Mouse (Mus musculus): ENCODE measurements around the gene Spem2.

Spem2 gene

DNA sequence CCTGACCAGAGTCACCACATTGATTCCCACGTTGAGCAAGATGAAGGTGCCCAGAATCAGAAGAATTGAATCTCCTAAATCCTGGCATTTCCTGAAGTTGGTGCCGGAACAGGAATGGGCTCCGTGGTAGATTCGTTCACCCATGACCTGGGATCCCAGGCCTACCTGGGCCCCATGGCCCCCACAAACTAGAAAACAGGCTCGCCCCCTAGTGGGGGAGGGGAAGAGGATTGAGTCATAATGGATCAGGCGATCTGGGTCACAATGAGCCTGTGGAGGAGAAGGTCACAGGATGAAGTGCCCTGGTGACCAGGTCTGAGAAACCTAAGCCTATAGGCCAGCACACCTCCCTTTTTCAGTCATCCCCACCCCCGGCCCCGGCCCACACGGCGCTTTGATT is 3.1 kb downstream of the Spem2 start, which contains the start of gene Gm39566:
Gm39566 (minus strand) TSS at position 144 of the 400 bp plus-strand sequence.
- ChIA-PET POLR2A (interaction anchor here in 2 of 4 experiments (0.7 to 5.4 kb wide), 16 partner anchors 8 to 56 kb away, joined by 3 to 54 read pairs (median 6); partner anchors contain the start of genes Nlgn2 (in 2 of the 2), Tmem102 (in 2 of the 2), Tmem256 (in 2 of the 2) and Fgf11 (in 1 of the 2)), CTCF (interaction anchor here in 2 of 4 experiments (0.8 to 1.9 kb wide), 5 partner anchors 10 to 96 kb away, joined by 3 to 8 read pairs (median 4); partner anchors contain the start of genes Tmem102 (in 1 of the 2) and Tmem95 (in 1 of the 2))

DNA sequence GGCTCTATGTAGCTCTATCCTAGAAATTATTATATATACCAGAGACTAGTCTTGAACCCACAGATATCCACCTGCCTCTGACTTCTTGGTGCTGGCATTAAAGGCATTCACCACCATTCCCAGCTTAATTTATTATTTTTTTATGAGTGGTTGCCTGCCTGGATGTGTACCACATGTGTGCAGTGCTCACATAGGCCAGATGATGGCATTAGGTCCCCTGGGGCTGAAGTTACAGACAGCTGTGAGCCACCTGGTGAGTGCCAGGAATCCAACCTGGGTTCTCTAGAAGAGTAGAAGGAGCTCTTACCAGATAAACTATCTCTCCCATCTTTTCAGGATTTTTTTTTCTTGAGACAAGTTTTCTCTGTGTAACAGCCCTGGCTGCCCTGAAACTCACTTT is 8.0 kb downstream of the Spem2 start:
- ChIA-PET POLR2A (interaction anchor here in 3 of 4 experiments (0.6 to 3.2 kb wide), 24 partner anchors 9 to 485 kb away, joined by 3 to 17 read pairs (median 4); partner anchors contain the start of genes Nlgn2 (in 2 of the 3), Tmem256 (in 2 of the 3), Fgf11 (in 1 of the 3) and Slc2a4 (in 1 of the 3)), CTCF (interaction anchor here in 3 of 4 experiments (0.8 to 2.2 kb wide), 6 partner anchors 67 to 139 kb away, joined by 3 to 12 read pairs (median 4); partner anchors contain the start of gene Tmem95 (in 2 of the 3))

DNA sequence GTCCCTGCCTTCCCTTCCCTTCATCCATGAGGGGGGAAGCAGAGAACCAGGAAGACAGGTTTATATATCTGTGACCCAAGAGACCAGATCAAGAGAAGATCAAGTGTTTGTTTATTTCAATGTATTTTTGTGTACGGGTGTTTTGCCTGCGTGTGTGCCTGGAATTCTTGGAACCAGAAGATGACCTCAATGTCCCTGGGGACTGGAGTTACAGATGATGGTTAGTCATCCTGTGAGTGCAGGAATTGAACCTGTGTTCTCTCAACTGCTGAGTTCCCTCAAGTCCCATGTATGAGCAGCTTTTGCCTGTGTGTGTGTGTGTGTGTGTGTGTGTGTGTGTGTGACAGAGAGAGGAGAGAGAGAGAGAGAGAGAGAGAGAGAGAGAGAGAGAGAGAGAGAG is 10.6 kb downstream of the Spem2 start:
- ChIA-PET POLR2A (interaction anchor here in 2 of 4 experiments (0.6 to 12.8 kb wide), 5 partner anchors 9 to 69 kb away, joined by 3 to 168 read pairs (median 27); partner anchors contain the start of genes Polr2a (in 1 of the 2), Slc35g3 (in 1 of the 2) and Tmem95 (in 1 of the 2)), CTCF (no interaction called here)

DNA sequence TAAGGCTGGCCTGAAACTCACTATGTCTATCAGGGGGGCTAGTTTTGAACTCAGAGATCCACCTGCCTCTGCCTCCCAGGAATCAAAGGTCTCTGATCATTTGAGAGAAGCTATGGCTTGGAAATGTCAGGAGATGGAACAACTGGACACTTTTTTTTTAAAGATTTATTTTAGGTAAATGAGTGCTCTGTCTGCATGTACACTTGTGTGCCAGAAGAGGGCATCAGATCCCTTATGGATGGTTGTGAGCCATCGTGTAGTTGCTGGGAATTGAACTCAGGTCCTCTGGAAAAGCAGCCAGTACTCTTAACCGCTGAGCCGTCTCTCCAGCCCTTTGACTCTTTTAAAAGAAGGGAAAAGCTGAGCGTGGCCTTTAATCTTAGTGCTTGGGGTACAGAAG is 11.9 kb downstream of the Spem2 start:
- ChIA-PET POLR2A (interaction anchor here in 3 of 4 experiments (0.7 to 12.8 kb wide), 39 partner anchors 8 to 191 kb away, joined by 3 to 168 read pairs (median 6); partner anchors contain the start of genes 2810408A11Rik (in 2 of the 3), Chrnb1 (in 2 of the 3), Gm39566 (in 2 of the 3) and Neurl4 (in 2 of the 3)), CTCF (interaction anchor here (0.6 to 4.2 kb wide), 25 partner anchors 10 to 215 kb away, joined by 3 to 27 read pairs (median 4); partner anchors contain the start of genes Tmem95 (in 2 of the 4), Kctd11 (in 1 of the 4), Tmem256 (in 1 of the 4) and Tnk1 (in 1 of the 4))

DNA sequence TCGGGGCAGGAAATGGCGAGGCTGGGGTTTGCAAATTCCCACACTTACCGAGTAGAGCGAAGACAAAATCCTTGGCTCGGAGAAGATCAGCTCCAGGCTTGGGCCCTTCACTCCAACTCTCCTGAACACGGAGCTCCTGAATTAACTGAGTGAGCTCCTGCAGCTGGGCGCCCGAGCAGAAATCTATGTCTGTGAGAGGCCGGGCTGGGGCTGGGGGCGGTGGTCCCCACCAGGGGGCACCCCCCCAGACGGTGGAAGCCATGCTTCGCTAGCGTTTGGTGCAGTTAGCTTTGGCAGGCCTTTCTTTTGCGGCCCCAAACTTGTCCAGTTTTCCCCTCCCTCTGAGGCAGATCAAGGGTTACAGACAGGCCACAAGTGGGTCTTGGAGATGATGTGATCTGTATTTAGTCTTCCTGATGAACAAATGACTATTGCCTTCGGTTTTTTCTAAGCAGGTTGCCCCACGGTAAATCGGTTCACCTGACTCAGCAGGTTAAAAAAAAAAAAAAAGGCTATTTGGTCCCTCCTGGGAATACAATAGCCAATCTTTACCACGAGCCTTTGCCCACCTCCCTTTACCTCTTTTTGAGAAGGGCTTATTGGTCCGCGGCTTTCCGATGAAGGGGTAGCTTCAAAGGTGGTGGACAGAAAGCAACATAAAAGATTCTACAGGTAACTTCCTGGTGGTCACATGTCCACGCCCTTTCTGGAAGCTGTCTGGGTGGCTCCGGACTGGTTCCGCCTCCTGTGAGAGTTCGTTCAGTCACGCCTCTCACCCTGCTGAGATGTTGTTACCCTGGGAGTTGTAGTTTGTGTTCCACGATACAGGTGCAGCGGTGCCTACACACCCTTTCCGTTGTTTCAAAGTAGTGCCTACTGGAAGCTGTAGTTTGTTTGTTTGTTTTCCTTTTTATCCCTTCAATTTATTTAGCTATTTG is 13.0 kb downstream of the Spem2 start, which contains the start of gene Tmem102:
Tmem102 (minus strand) TSS at position 653 of the 938 bp plus-strand sequence.
- ChIA-PET POLR2A (interaction anchor here (0.7 to 12.8 kb wide), 63 partner anchors 8 to 228 kb away, joined by 3 to 168 read pairs (median 4); partner anchors contain the start of genes Nlgn2 (in 3 of the 4), Tmem256 (in 3 of the 4), 2810408A11Rik (in 2 of the 4) and Chrnb1 (in 2 of the 4)), CTCF (interaction anchor here (0.5 to 4.2 kb wide), 33 partner anchors 10 to 627 kb away, joined by 3 to 27 read pairs (median 4); partner anchors contain the start of genes Tmem95 (in 2 of the 4), Gm39566 (in 1 of the 4), Kctd11 (in 1 of the 4) and Tnk1 (in 1 of the 4))

DNA sequence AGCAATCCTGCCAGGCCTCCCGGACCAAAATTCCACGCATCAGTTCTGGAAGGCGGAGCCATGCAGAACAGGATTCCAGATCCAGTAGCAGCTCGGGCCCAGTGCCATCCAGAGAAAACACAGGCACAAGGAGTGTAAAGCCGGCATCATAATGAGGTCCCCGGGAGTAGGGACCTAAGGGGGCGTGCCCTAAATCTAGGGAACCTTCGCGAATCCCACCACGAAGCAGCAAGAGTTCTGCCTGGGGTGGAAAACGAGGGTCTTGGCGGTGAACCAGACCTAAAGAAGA is 13.7 kb downstream of the Spem2 start:
- CTCF ChIA-PET, result interaction anchor here in 2 of 4 experiments (1.0 to 4.2 kb wide), 8 partner anchors 19 to 144 kb away, joined by 3 to 27 read pairs (median 10); partner anchors contain the start of genes Tmem95 (in 2 of the 2) and Slc2a4 (in 1 of the 2)
- POLR2A ChIA-PET, result interaction anchor here (0.7 to 12.8 kb wide), 37 partner anchors 9 to 228 kb away, joined by 3 to 168 read pairs (median 5); partner anchors contain the start of genes Chrnb1 (in 2 of the 4), Nlgn2 (in 2 of the 4), Polr2a (in 2 of the 4) and Tmem256 (in 2 of the 4)

DNA sequence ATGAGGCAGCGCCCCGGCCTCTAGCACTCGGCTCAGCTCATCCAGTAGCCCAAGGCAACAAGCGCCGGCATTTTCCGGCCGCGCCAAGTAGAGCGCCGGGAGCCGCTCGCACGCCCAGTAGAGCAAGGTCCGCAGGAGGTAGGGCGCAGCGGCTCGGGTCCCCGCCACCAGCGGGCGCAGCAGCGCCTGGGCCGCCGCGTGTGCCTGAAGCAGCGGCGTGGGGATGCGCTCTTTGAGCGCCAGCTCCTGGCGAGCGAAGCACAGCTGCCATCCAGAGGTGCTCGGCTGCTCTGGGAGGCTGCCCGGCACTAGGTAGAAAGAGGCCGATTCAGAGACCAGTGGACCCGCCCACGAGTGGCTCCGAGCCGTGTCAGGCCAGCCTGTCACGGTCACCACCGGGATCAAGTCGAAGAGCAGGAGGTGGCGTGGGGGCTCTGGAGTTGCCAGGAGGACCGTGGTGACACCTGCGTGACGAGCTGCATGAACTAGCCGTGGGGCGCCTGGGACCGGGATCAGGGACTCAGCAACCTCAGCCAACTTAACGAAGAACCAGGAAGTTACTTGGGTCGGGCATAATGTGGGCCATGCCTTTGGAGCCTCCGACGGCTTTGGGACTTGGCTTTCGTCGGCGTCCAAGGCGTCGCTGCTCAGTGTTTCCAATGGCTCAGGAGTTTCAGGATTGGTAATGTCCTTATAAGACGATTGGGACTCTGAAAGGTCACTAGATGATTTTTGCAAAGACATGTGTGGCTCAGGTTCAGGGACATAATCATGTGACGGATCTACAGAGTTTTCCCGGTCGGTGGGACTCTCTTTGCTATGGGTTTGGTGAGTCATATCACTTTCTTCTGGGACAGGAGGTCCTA is 14.2 kb downstream of the Spem2 start:
- ChIA-PET CTCF (interaction anchor here in 3 of 4 experiments (0.5 to 4.2 kb wide), 18 partner anchors 10 to 223 kb away, joined by 3 to 27 read pairs (median 4); partner anchors contain the start of genes Tmem95 (in 2 of the 3), Gm39566 (in 1 of the 3), Nlgn2 (in 1 of the 3) and Polr2a (in 1 of the 3)), POLR2A (interaction anchor here (0.7 to 12.8 kb wide), 57 partner anchors 9 to 240 kb away, joined by 3 to 168 read pairs (median 7); partner anchors contain the start of genes Chrnb1 (in 3 of the 4), Nlgn2 (in 2 of the 4), Polr2a (in 2 of the 4) and Tmem256 (in 2 of the 4))

DNA sequence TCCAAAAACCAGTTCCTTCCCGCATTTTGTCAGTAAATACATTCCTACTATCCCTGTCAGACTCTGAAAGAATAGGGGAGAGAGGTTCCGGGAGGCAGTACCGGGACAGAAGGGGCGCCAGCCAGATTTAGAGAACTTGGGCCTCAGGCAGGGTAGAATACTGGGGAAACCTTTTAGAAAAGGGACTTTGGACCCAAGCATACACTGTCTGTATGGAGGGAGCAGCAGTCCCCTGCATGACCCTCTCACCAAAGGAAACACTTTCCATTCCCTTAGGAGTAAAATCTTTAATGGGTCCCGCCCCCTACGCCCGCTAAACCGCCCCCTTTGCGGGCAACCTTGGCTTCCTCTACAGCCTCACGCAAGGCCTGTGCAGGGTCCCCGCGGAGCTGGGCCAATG is 14.9 kb downstream of the Spem2 start:
- POLR2A ChIA-PET, result interaction anchor here (0.7 to 12.8 kb wide), 60 partner anchors 8 to 418 kb away, joined by 3 to 168 read pairs (median 6); partner anchors contain the start of genes Chrnb1 (in 3 of the 4), Nlgn2 (in 3 of the 4), Tmem256 (in 3 of the 4) and Eif5a (in 2 of the 4)

DNA sequence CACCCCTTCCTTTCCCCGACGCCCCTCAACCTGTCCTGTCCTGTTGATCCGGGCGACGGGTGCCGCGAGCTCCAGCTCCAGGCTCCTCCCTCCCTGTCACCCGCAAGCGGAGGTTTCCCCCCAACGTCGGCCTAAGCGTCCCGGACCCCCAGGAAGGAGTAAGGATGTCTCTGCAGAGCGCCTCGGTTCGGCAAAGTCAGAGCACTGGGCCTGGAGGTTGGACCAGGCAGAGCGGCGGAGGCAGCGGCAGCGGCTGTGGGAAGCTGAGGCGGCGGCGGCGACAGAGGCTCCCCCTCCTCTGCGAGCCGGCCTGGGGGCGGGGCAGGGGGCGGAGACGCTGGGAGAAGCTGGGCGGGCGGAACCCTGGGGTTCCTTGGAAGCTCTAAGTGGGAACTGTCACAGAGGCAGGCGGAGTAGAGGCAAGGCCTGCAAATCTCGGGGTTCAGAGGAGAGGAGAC is 15.6 kb downstream of the Spem2 start:
- POLR2A ChIA-PET, result interaction anchor here (0.6 to 12.8 kb wide), 65 partner anchors 9 to 723 kb away, joined by 3 to 168 read pairs (median 5); partner anchors contain the start of genes Nlgn2 (in 3 of the 4), Tmem256 (in 3 of the 4), 2810408A11Rik (in 2 of the 4) and Eif5a (in 2 of the 4)
- CTCF ChIA-PET, result interaction anchor here in 3 of 4 experiments (0.5 to 2.7 kb wide), 16 partner anchors 12 to 146 kb away, joined by 3 to 11 read pairs (median 4); partner anchors contain the start of genes Gm39566 (in 1 of the 3), Nlgn2 (in 1 of the 3), Slc2a4 (in 1 of the 3) and Tmem256 (in 1 of the 3)

More for the DNA sequence above, 14.9 kb downstream of the Spem2 start:
- CTCF ChIA-PET, result interaction anchor here in 3 of 4 experiments (0.5 to 4.2 kb wide), 18 partner anchors 11 to 145 kb away, joined by 3 to 27 read pairs (median 4); partner anchors contain the start of genes Gm39566 (in 1 of the 3), Nlgn2 (in 1 of the 3), Polr2a (in 1 of the 3) and Slc2a4 (in 1 of the 3)

DNA sequence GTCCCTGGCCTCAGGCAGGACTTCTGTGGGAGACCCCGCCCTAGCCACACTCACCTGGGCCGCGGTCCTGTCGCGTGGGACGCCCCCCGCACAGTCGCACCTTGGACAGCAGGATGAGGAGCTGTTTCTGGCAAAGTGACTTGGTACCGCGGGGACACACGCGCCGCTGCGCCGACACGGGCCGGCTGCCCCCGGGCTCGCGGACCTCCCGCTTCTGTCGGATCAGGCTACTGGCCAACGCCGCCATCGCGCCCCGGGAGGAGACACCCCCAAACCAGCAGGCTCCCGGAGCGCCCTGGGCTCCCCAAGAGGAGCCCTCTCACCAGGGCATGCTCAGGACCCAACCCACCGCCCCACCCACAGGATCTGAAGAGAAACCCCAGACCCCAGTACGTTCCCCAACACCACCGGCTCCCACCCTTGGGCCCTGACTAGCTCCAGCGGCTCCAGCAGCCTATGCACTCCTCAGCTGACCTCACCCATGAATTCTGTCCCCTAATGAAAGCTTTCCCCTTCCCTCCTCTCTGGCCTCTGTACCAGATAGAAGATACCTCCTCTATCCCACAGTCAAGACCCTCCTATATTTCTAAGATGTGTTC is 16.8 kb downstream of the Spem2 start, which contains the start of gene Fgf11:
Fgf11 (minus strand) TSS at position 479 of the 599 bp plus-strand sequence.
- ChIA-PET POLR2A (interaction anchor here (0.5 to 12.8 kb wide), 49 partner anchors 9 to 196 kb away, joined by 3 to 168 read pairs (median 7); partner anchors contain the start of genes Nlgn2 (in 3 of the 4), Tmem256 (in 3 of the 4), Polr2a (in 2 of the 4) and Slc35g3 (in 2 of the 4)), CTCF (interaction anchor here in 2 of 4 experiments (0.5 to 2.5 kb wide), 5 partner anchors 16 to 144 kb away, joined by 3 to 11 read pairs (median 3); no protein-coding TSS in a partner anchor)

DNA sequence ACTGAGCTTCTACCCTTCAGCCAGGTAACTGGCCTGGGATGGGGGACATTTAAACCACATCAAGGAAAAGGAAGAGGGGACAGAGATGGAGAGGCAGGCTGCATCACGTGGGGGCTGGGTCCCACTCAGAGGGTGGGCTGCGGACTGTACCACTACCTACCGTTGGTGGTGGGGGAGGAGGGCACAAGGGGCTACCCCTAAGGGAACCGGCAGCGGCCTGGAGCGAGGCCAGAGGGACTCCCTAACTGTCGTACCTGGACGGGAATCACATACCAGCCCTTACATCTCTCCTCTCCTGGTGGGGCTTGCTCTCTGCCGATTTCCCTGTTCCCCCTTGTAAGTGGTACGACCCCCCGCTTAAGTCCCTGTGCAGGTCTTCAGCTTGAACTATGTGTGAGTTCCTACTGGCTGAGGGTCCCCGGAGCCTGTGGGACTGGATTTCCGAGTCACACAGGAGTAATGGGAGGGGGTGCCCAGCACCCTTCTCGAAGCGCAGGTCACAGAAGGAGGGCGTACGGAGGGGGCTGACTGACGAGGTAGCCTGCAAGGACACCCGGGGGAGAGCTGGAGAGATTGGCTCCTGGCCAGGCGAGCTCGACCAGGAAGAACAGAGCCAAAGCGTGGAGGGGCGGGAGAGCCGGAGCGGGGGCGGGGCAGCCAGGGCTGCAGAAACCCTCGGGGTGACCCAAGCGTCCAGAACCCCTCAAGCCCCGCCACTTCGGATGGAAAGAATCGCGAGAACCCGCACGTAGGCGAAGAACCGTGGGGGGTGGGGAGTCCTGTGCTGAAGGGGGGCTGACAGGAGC is 17.7 kb downstream of the Spem2 start:
- POLR2A ChIA-PET, result interaction anchor here (0.6 to 12.8 kb wide), 68 partner anchors 9 to 664 kb away, joined by 3 to 168 read pairs (median 5); partner anchors contain the start of genes Nlgn2 (in 3 of the 4), Tmem256 (in 3 of the 4), 2810408A11Rik (in 2 of the 4) and Eif5a (in 2 of the 4)

DNA sequence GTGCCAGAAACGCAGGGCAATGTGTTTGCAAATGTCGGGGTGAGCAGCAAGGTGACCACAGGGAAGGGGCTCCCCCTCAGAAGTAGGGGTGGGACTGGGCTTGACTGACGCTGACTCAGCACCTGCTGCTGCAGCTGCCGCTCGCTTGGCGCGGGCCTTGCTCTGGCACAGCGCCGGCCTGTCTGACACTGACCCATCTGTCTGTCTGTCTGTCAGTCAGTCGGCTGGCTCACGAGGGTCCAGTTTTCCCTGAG is 18.2 kb downstream of the Spem2 start:
- POLR2A ChIA-PET, result interaction anchor here (0.5 to 12.8 kb wide), 59 partner anchors 10 to 610 kb away, joined by 3 to 168 read pairs (median 6); partner anchors contain the start of genes Nlgn2 (in 3 of the 4), Tmem256 (in 3 of the 4), 2810408A11Rik (in 2 of the 4) and Eif5a (in 2 of the 4)

More for the DNA sequence above, 17.7 kb downstream of the Spem2 start:
- CTCF ChIA-PET, result interaction anchor here in 2 of 4 experiments (0.6 to 1.7 kb wide), 5 partner anchors 58 to 401 kb away, joined by 3 to 7 read pairs (median 3); partner anchors contain the start of genes Fxr2 (in 1 of the 2) and Tnk1 (in 1 of the 2)

DNA sequence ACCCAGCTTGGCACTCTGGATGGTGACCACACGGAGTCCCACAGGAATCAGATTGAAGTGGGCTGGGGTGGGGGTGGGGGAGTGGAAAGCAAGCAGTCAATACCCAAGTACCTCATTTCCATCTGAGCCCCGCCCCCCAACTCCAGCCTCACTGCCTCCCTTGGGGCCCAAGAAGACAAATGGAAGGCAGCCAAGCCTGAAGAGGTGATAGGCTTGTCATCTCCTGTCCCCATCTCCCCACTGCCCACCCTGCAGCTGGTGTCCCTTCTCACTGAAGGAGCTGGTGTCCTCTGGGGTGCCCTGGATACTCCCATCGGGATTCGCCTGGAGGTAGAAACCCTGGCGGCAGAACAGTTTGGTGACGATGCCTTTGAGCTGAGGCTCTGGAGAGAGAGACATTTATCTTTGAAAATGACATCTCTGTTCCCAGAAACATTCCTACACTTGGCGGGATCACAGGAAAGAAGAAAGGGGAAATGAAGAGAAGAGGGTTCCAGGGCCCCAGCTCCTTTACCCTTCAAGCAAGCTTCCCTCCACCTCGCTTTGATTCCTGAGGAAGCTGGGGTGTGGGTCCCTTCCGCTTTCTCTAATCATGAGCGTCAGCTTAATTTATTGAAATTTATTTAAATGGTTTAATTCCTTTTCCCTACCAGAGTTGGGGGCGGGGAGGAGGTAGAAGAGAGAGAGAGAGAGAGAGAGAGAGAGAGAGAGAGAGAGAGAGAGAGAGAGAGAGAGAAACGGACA is 18.7 kb downstream of the Spem2 start:
- ChIA-PET CTCF (interaction anchor here in 3 of 4 experiments (0.6 to 1.7 kb wide), 11 partner anchors 36 to 390 kb away, joined by 3 to 7 read pairs (median 4); partner anchors contain the start of genes Fxr2 (in 1 of the 3) and Tnk1 (in 1 of the 3)), POLR2A (interaction anchor here (0.5 to 12.8 kb wide), 60 partner anchors 9 to 693 kb away, joined by 3 to 168 read pairs (median 5); partner anchors contain the start of genes Nlgn2 (in 3 of the 4), Tmem256 (in 3 of the 4), Eif5a (in 2 of the 4) and Gm39566 (in 2 of the 4))

More for the DNA sequence above, 18.2 kb downstream of the Spem2 start:
- CTCF ChIA-PET, result interaction anchor here in 3 of 4 experiments (0.6 to 1.7 kb wide), 9 partner anchors 47 to 390 kb away, joined by 3 to 7 read pairs (median 5); partner anchors contain the start of genes Fxr2 (in 1 of the 3) and Tnk1 (in 1 of the 3)

All from embryonic stem cell, embryonic (primary cell).